Mouse (Mus musculus): ENCODE measurements at regions not wholly inside any gene's neighbourhood (a gene's known extent, or its start where the extent isn't known, plus 50 kb on each side); places are given as distances from the start of the nearest gene placed in this dataset.

- Histone ChIP-seq H3K9ac (no peak overlapping the region), H3K9me3 (replicated peaks) (no peaks in the 10 kb centered on the region), H3K27ac (no peak overlapping the region), H3K36me3 (no peaks in the 10 kb centered on the region), H3K4me2 (no peak overlapping the region), H3K4me3 (no peak overlapping the region), H3K27me3 (no peaks in the 10 kb centered on the region), H3K4me1 (replicated peaks) (no peaks in the 10 kb centered on the region)
- 46% methylated on average over 1 of the region's 1 CpGs for WGBS
- no peak for ATAC-seq (replicated peaks; ENCODE audit: insufficient number of reproducible peaks, insufficient read depth, low FRiP score, low read depth)
Measured at GRCm38 (mm10) chr7:62269156-62269855, 77.1 kb upstream of the Ndn start.

GRCm38 (mm10) chr7:62276219-62276618 lies 70.2 kb upstream of the Ndn start:
- Histone ChIP-seq H3K9ac (no peak overlapping the region), H3K9me3 (replicated peaks) (no peaks in the 10 kb centered on the region), H3K4me3 (no peak overlapping the region), H3K4me2 (no peak overlapping the region), H3K36me3 (no peaks in the 10 kb centered on the region), H3K27ac (no peak overlapping the region), H3K4me1 (replicated peaks) (no peaks in the 10 kb centered on the region), H3K27me3 (no peaks in the 10 kb centered on the region)
- 62% methylated on average over 2 of the region's 2 CpGs for WGBS
- ATAC-seq (replicated peaks; ENCODE audit: insufficient number of reproducible peaks, insufficient read depth, low FRiP score, low read depth), result no peak

- 36% methylated on average over 2 of the region's 2 CpGs for WGBS
- H3K4me2 ChIP-seq, result no peak overlapping the region
- no peak for ATAC-seq (replicated peaks; ENCODE audit: insufficient number of reproducible peaks, insufficient read depth, low FRiP score, low read depth)
- no peak overlapping the region for H3K4me3 ChIP-seq
- H3K9me3 ChIP-seq (replicated peaks), result no peaks in the 10 kb centered on the region
- H3K4me1 ChIP-seq (replicated peaks), result no peaks in the 10 kb centered on the region
- H3K36me3 ChIP-seq, result no peaks in the 10 kb centered on the region
- H3K9ac ChIP-seq, result no peak overlapping the region
- no peak overlapping the region for H3K27ac ChIP-seq
- H3K27me3 ChIP-seq, result no peaks in the 10 kb centered on the region
Measured at GRCm38 (mm10) chr7:62278492-62278891, 67.9 kb upstream of the Ndn start.

- Histone ChIP-seq H3K27me3 (no peaks in the 10 kb centered on the region), H3K4me2 (no peak overlapping the region), H3K27ac (no peak overlapping the region), H3K36me3 (no peaks in the 10 kb centered on the region), H3K4me1 (replicated peaks) (no peaks in the 10 kb centered on the region), H3K9ac (no peak overlapping the region), H3K4me3 (no peak overlapping the region), H3K9me3 (replicated peaks) (no peaks in the 10 kb centered on the region)
- no peak for ATAC-seq (replicated peaks; ENCODE audit: insufficient number of reproducible peaks, insufficient read depth, low FRiP score, low read depth)
- 62% methylated on average over 4 of the region's 4 CpGs for WGBS
Measured at GRCm38 (mm10) chr7:62279022-62279421, 67.3 kb upstream of the Ndn start.
